Mouse (Mus musculus) CD4-positive naive resting alpha-beta T cell, adult 57 days (primary cell): Measurements from ENCODE around the gene Ing5. TPM values are rescaled to one million over a fixed set of nuclear protein-coding genes. Genes with fewer than 3 reads are reported as not detected.

Experiments used
- total RNA-seq: library from RNA; stranded (reverse); gene quantifications from one replicate; pipeline ENCODE4 v1.2.4, GENCODE M21; 2023

Ing5 gene
- total RNA-seq, result 32.4 TPM

GRCm38 (mm10) chr1:93803556-93804507 is at the start of gene Ing5:
Ing5 (plus strand) TSS chr1:93803965.

GRCm38 (mm10) chr1:93754573-93755290 is 49.0 kb upstream of the Ing5 start, which contains the start of gene Thap4:
Thap4 (minus strand) TSS chr1:93754864.

GRCm38 (mm10) chr1:93801741-93802238 is 2.0 kb upstream of the Ing5 start, which contains the start of gene Dtymk:
Dtymk (minus strand) TSS chr1:93801934.

GRCm38 (mm10) chr1:93824609-93825008 is 20.8 kb downstream of the Ing5 start, which contains the start of gene D2hgdh:
D2hgdh (plus strand) TSS chr1:93824909.

GRCm38 (mm10) chr1:93861048-93861447 is 57.3 kb downstream of the Ing5 start, which contains the start of gene Gal3st2:
Gal3st2 (plus strand) TSS chr1:93861306.

Other genes with a start within 250 kb of the Ing5 start
- gene Stk25, start 145.3 kb upstream of the Ing5 start, total RNA-seq, result 113 TPM
- gene Bok, start 118.3 kb upstream of the Ing5 start, total RNA-seq, result 0.53 TPM
- 97.7 TPM for gene Atg4b, start 52.5 kb upstream of the Ing5 start, total RNA-seq
- 22.7 TPM for gene Thap4, start 49.1 kb upstream of the Ing5 start, total RNA-seq
- gene Dtymk, start 2.0 kb upstream of the Ing5 start, total RNA-seq, result 59.8 TPM
- 48.4 TPM for gene D2hgdh, start 20.9 kb downstream of the Ing5 start, total RNA-seq
- not detected for gene Gal3st2, start 57.3 kb downstream of the Ing5 start, total RNA-seq
- gene Gal3st2b, start 114.3 kb downstream of the Ing5 start, total RNA-seq, result 0.77 TPM
- 0.21 TPM for gene Gal3st2c, start 186.5 kb downstream of the Ing5 start, total RNA-seq
- gene Neu4, start 216.5 kb downstream of the Ing5 start, total RNA-seq, result not detected
- 4.9 TPM for gene Pdcd1, start 248.6 kb downstream of the Ing5 start, total RNA-seq